Mouse (Mus musculus) CD4-positive, CD25-positive, alpha-beta regulatory T cell (primary cell): Measurements from ENCODE around the gene Tstd3. TPM values are rescaled to one million over a fixed set of nuclear protein-coding genes. Genes with fewer than 3 reads are reported as not detected.

Experiments
- polyA plus RNA-seq: library from polyadenylated mRNA; unstranded; fragments of 100-300 nt; shearing (Covaris generic); gene quantifications from one replicate; pipeline ENCODE4 v1.2.1, GENCODE M21; 2017

The Tstd3 gene
- polyA plus RNA-seq, result 17.9 TPM

GRCm38 (mm10) chr4:21766863-21767304 lies at the start of gene Tstd3, which contains the start of gene Usp45:
Tstd3 (minus strand) TSS chr4:21767212.
Usp45 (plus strand) TSS chr4:21767156.

GRCm38 (mm10) chr4:21727615-21728165 lies 39.3 kb downstream of the Tstd3 start, which contains the start of gene Ccnc:
Ccnc (plus strand) TSS chr4:21727701.

Other genes starting within 250 kb of the Tstd3 start
- gene Prdm13, start 81.2 kb downstream of the Tstd3 start, polyA plus RNA-seq, result 0.10 TPM
- 33.3 TPM for gene Ccnc, start 39.5 kb downstream of the Tstd3 start, polyA plus RNA-seq
- gene Usp45, start 56 bp downstream of the Tstd3 start, polyA plus RNA-seq, result 19.0 TPM
- 185 TPM for gene Pnisr, start 80.4 kb upstream of the Tstd3 start, polyA plus RNA-seq
- 10.4 TPM for gene Coq3, start 112.5 kb upstream of the Tstd3 start, polyA plus RNA-seq
- not detected for gene Faxc, start 164.1 kb upstream of the Tstd3 start, polyA plus RNA-seq